Mouse (Mus musculus): ENCODE results near the gene Kdm2b. TPM values are rescaled to one million over a fixed set of nuclear protein-coding genes. Genes with fewer than 3 reads are reported as not detected.

The Kdm2b gene
- polyA plus RNA-seq, 1 experiment from 2014 or later = 26.5 TPM

Other genes with a start within 250 kb of the Kdm2b start
- gene Camkk2, start 210.4 kb downstream of the Kdm2b start, polyA plus RNA-seq (2014; fragmentation: Nextera tagmentation; extraction: Ambion mirVana) = 8.7 and 14.0 TPM in 2 replicates
- 354 and 366 TPM in 2 replicates for gene Anapc5, start 168.5 kb downstream of the Kdm2b start, polyA plus RNA-seq (2014; fragmentation: Nextera tagmentation; extraction: Ambion mirVana)
- gene Rnf34, start 139.8 kb downstream of the Kdm2b start, polyA plus RNA-seq (2014; fragmentation: Nextera tagmentation; extraction: Ambion mirVana) = 32.4 and 36.0 TPM in 2 replicates
- gene Orai1, start 25.3 kb upstream of the Kdm2b start, polyA plus RNA-seq (2014; fragmentation: Nextera tagmentation; extraction: Ambion mirVana) = 12.5 and 15.1 TPM in 2 replicates
- gene Morn3, start 57.2 kb upstream of the Kdm2b start, polyA plus RNA-seq (2014; fragmentation: Nextera tagmentation; extraction: Ambion mirVana) = 0.69 TPM in 1 of 2 replicates, not detected in the other
- 9.6 and 11.4 TPM in 2 replicates for gene Tmem120b, start 78.6 kb upstream of the Kdm2b start, polyA plus RNA-seq (2014; fragmentation: Nextera tagmentation; extraction: Ambion mirVana)
- gene Rhof, start 142.9 kb upstream of the Kdm2b start, polyA plus RNA-seq (2014; fragmentation: Nextera tagmentation; extraction: Ambion mirVana) = 1.4 and 1.7 TPM in 2 replicates
- gene Setd1b, start 152.4 kb upstream of the Kdm2b start, polyA plus RNA-seq (2014; fragmentation: Nextera tagmentation; extraction: Ambion mirVana) = 6.4 and 8.0 TPM in 2 replicates
- gene Psmd9, start 179.6 kb upstream of the Kdm2b start, polyA plus RNA-seq (2014; fragmentation: Nextera tagmentation; extraction: Ambion mirVana) = 59.5 and 66.7 TPM in 2 replicates
- not detected in 2 replicates for gene Hpd, start 192.9 kb upstream of the Kdm2b start, polyA plus RNA-seq (2014; fragmentation: Nextera tagmentation; extraction: Ambion mirVana)

Measured in heart, embryonic 11.5 days (tissue).